Mouse (Mus musculus): ENCODE measurements around the gene Ghitm. TPM values are rescaled to one million over a fixed set of nuclear protein-coding genes. Genes with fewer than 3 reads are reported as not detected.

Ghitm gene
- total RNA-seq, 1 experiment, result 75.1 TPM

- no peak for TF ChIP-seq ZNF384 (IDR thresholded peaks at IDR 0.05; ENCODE audit: low read depth, low read length)
- TF ChIP-seq HCFC1 (IDR thresholded peaks at IDR 0.05; ENCODE audit: borderline replicate concordance, insufficient read depth, low read length), result no peak
- TF ChIP-seq ZC3H11A (IDR thresholded peaks at IDR 0.05; ENCODE audit: borderline replicate concordance, low read depth, low read length), result no peak
- no peak for TF ChIP-seq CHD2 (IDR thresholded peaks at IDR 0.05; ENCODE audit: low read depth, low read length)
- TF ChIP-seq MAFK (IDR thresholded peaks at IDR 0.05; ENCODE audit: insufficient read depth, low read depth, low read length), result no peak
- Histone ChIP-seq H3K9me3 (ENCODE audit: control insufficient read depth, insufficient read depth, low read depth, low read length) (no peaks in the 10 kb centered on the region), H3K36me3 (ENCODE audit: control insufficient read depth, insufficient read depth, low read length, poor library complexity, severe bottlenecking) (peaks cover 24% of the 10 kb centered on the region), H3K9ac (ENCODE audit: insufficient read depth, low read depth, low read length, poor library complexity, severe bottlenecking) (no peak overlapping the region), H3K4me1 (ENCODE audit: control insufficient read depth in 2 of 2, insufficient read depth in 2 of 2, low read length in 2 of 2, poor library complexity in 1 of 2) (no peaks in the 10 kb centered on the region), H3K27ac (ENCODE audit: insufficient read depth, low read depth, low read length, poor library complexity, severe bottlenecking) (no peak overlapping the region), H3K4me3 (ENCODE audit: insufficient read depth in 1 of 2, low read depth in 1 of 2, low read length in 2 of 2, poor library complexity in 1 of 2, severe bottlenecking in 1 of 2) (no peak overlapping the region)
- DNase-seq (ENCODE audit: low read depth, low spot score), result peak; percentile 56
- in situ Hi-C loops (cut with MboI; ENCODE audit: low sequenced_read_pairs in 2 of 2, unreplicated experiment in 2 of 2), result no loop called here
These were observed 7.4 kb downstream of the Ghitm start for GRCm38 (mm10) chr14:37127652-37128051.

GRCm38 (mm10) chr14:37119233-37119632 is 15.8 kb downstream of the Ghitm start:
- Histone ChIP-seq H3K9ac (ENCODE audit: insufficient read depth, low read depth, low read length, poor library complexity, severe bottlenecking) (no peak overlapping the region), H3K4me3 (ENCODE audit: insufficient read depth in 1 of 2, low read depth in 1 of 2, low read length in 2 of 2, poor library complexity in 1 of 2, severe bottlenecking in 1 of 2) (no peak overlapping the region), H3K36me3 (ENCODE audit: control insufficient read depth, insufficient read depth, low read length, poor library complexity, severe bottlenecking) (peaks cover 4% of the 10 kb centered on the region; the same call in 1 of the 2 replicates), H3K9me3 (ENCODE audit: control insufficient read depth, insufficient read depth, low read depth, low read length) (no peaks in the 10 kb centered on the region), H3K4me1 (ENCODE audit: control insufficient read depth in 2 of 2, insufficient read depth in 2 of 2, low read length in 2 of 2, poor library complexity in 1 of 2) (no peaks in the 10 kb centered on the region), H3K27ac (ENCODE audit: insufficient read depth, low read depth, low read length, poor library complexity, severe bottlenecking) (no peak overlapping the region)
- no peak for DNase-seq (ENCODE audit: low read depth, low spot score)
- in situ Hi-C loops (cut with MboI; ENCODE audit: low sequenced_read_pairs in 2 of 2, unreplicated experiment in 2 of 2), result no loop called here
- TF ChIP-seq HCFC1 (IDR thresholded peaks at IDR 0.05; ENCODE audit: borderline replicate concordance, insufficient read depth, low read length) (no peak), ZC3H11A (IDR thresholded peaks at IDR 0.05; ENCODE audit: borderline replicate concordance, low read depth, low read length) (no peak), ZNF384 (IDR thresholded peaks at IDR 0.05; ENCODE audit: low read depth, low read length) (no peak), CHD2 (IDR thresholded peaks at IDR 0.05; ENCODE audit: low read depth, low read length) (no peak), MAFK (IDR thresholded peaks at IDR 0.05; ENCODE audit: insufficient read depth, low read depth, low read length) (no peak)

- Histone ChIP-seq H3K9me3 (ENCODE audit: control insufficient read depth, insufficient read depth, low read depth, low read length) (no peaks in the 10 kb centered on the region), H3K36me3 (ENCODE audit: control insufficient read depth, insufficient read depth, low read length, poor library complexity, severe bottlenecking) (no peaks in the 10 kb centered on the region), H3K9ac (ENCODE audit: insufficient read depth, low read depth, low read length, poor library complexity, severe bottlenecking) (no peak within 1 kb of the TSS), H3K27ac (ENCODE audit: insufficient read depth, low read depth, low read length, poor library complexity, severe bottlenecking) (no peak within 1 kb of the TSS), H3K4me3 (ENCODE audit: insufficient read depth in 1 of 2, low read depth in 1 of 2, low read length in 2 of 2, poor library complexity in 1 of 2, severe bottlenecking in 1 of 2) (no peak within 1 kb of the TSS), H3K4me1 (ENCODE audit: control insufficient read depth in 2 of 2, insufficient read depth in 2 of 2, low read length in 2 of 2, poor library complexity in 1 of 2) (no peaks in the 10 kb centered on the region)
- in situ Hi-C loops (cut with MboI; ENCODE audit: low sequenced_read_pairs in 2 of 2, unreplicated experiment in 2 of 2), result no loop called here
- DNase-seq (ENCODE audit: low read depth, low spot score), result no peak
- no peak for TF ChIP-seq MAFK (IDR thresholded peaks at IDR 0.05; ENCODE audit: insufficient read depth, low read depth, low read length)
- TF ChIP-seq ZC3H11A (IDR thresholded peaks at IDR 0.05; ENCODE audit: borderline replicate concordance, low read depth, low read length), result no peak
- TF ChIP-seq ZNF384 (IDR thresholded peaks at IDR 0.05; ENCODE audit: low read depth, low read length), result no peak
- TF ChIP-seq CHD2 (IDR thresholded peaks at IDR 0.05; ENCODE audit: low read depth, low read length), result no peak
- TF ChIP-seq HCFC1 (IDR thresholded peaks at IDR 0.05; ENCODE audit: borderline replicate concordance, insufficient read depth, low read length), result no peak
These were observed 21.1 kb downstream of the Ghitm start, which contains the start of gene 2610528A11Rik for GRCm38 (mm10) chr14:37113922-37114321. TSS of gene 2610528A11Rik (minus strand) at chr14:37114022.

- Histone ChIP-seq H3K4me1 (ENCODE audit: control insufficient read depth in 2 of 2, insufficient read depth in 2 of 2, low read length in 2 of 2, poor library complexity in 1 of 2) (no peaks in the 10 kb centered on the region), H3K9ac (ENCODE audit: insufficient read depth, low read depth, low read length, poor library complexity, severe bottlenecking) (no peak overlapping the region), H3K4me3 (ENCODE audit: insufficient read depth in 1 of 2, low read depth in 1 of 2, low read length in 2 of 2, poor library complexity in 1 of 2, severe bottlenecking in 1 of 2) (no peak overlapping the region), H3K36me3 (ENCODE audit: control insufficient read depth, insufficient read depth, low read length, poor library complexity, severe bottlenecking) (no peaks in the 10 kb centered on the region), H3K27ac (ENCODE audit: insufficient read depth, low read depth, low read length, poor library complexity, severe bottlenecking) (no peak overlapping the region), H3K9me3 (ENCODE audit: control insufficient read depth, insufficient read depth, low read depth, low read length) (no peaks in the 10 kb centered on the region)
- no peak for DNase-seq (ENCODE audit: low read depth, low spot score)
- in situ Hi-C loops (cut with MboI; ENCODE audit: low sequenced_read_pairs in 2 of 2, unreplicated experiment in 2 of 2), result no loop called here
- TF ChIP-seq CHD2 (IDR thresholded peaks at IDR 0.05; ENCODE audit: low read depth, low read length) (no peak), MAFK (IDR thresholded peaks at IDR 0.05; ENCODE audit: insufficient read depth, low read depth, low read length) (no peak), ZNF384 (IDR thresholded peaks at IDR 0.05; ENCODE audit: low read depth, low read length) (no peak), HCFC1 (IDR thresholded peaks at IDR 0.05; ENCODE audit: borderline replicate concordance, insufficient read depth, low read length) (no peak)
These were observed 22.1 kb downstream of the Ghitm start for GRCm38 (mm10) chr14:37112931-37113330.

- Histone ChIP-seq H3K36me3 (ENCODE audit: control insufficient read depth, insufficient read depth, low read length, poor library complexity, severe bottlenecking) (no peaks in the 10 kb centered on the region), H3K4me3 (ENCODE audit: insufficient read depth in 1 of 2, low read depth in 1 of 2, low read length in 2 of 2, poor library complexity in 1 of 2, severe bottlenecking in 1 of 2) (no peak overlapping the region), H3K9ac (ENCODE audit: insufficient read depth, low read depth, low read length, poor library complexity, severe bottlenecking) (no peak overlapping the region), H3K4me1 (ENCODE audit: control insufficient read depth in 2 of 2, insufficient read depth in 2 of 2, low read length in 2 of 2, poor library complexity in 1 of 2) (no peaks in the 10 kb centered on the region), H3K9me3 (ENCODE audit: control insufficient read depth, insufficient read depth, low read depth, low read length) (no peaks in the 10 kb centered on the region), H3K27ac (ENCODE audit: insufficient read depth, low read depth, low read length, poor library complexity, severe bottlenecking) (no peak overlapping the region)
- no peak for DNase-seq (ENCODE audit: low read depth, low spot score)
- no peak for TF ChIP-seq HCFC1 (IDR thresholded peaks at IDR 0.05; ENCODE audit: borderline replicate concordance, insufficient read depth, low read length)
- TF ChIP-seq MAFK (IDR thresholded peaks at IDR 0.05; ENCODE audit: insufficient read depth, low read depth, low read length), result no peak
- no peak for TF ChIP-seq ZC3H11A (IDR thresholded peaks at IDR 0.05; ENCODE audit: borderline replicate concordance, low read depth, low read length)
- TF ChIP-seq ZNF384 (IDR thresholded peaks at IDR 0.05; ENCODE audit: low read depth, low read length), result no peak
- no peak for TF ChIP-seq CHD2 (IDR thresholded peaks at IDR 0.05; ENCODE audit: low read depth, low read length)
- in situ Hi-C loops (cut with MboI; ENCODE audit: low sequenced_read_pairs in 2 of 2, unreplicated experiment in 2 of 2), result no loop called here
These were observed 23.7 kb downstream of the Ghitm start for GRCm38 (mm10) chr14:37111371-37111770.
